Mouse (Mus musculus) lung, adult 2 months (tissue): ENCODE data around the gene Cdx2.

Source experiments
- CTCF ChIP-seq: fragments of 200-500 bp; IDR thresholded peaks from 2 replicates; pipeline ENCODE4 v1.5.1; 2011; ENCODE audit warnings: mild to moderate bottlenecking, low read length, control low read depth; ENCODE audit not compliant: insufficient read depth
- POLR2A ChIP-seq: fragments of 200-500 bp; IDR thresholded peaks from 2 replicates; pipeline ENCODE4 v1.6.1; 2011; ENCODE audit warnings: low read depth, mild to moderate bottlenecking, control low read depth, low read length, borderline replicate concordance; ENCODE audit errors: extremely low read depth

- no peak for TF ChIP-seq CTCF
- TF ChIP-seq POLR2A = no peak
Measured at GRCm38 (mm10) chr5:147340741-147341414, 33.8 kb upstream of the Cdx2 start.
